Mouse (Mus musculus) stomach, postnatal 0 days (tissue): Measurements from ENCODE around the gene Paics. TPM values are rescaled to one million over a fixed set of nuclear protein-coding genes. Genes with fewer than 3 reads are reported as not detected.
"Not testable (repeated sequence)": the region's sequence is repeated elsewhere in the genome, so short reads cannot be mapped to it uniquely, and the experiment has no call there.

ENCODE experiments used
- ATAC-seq: fragments of 200-750 bp; cut with Nextera tagmentation; 2 replicates; pipeline ENCODE4 v1.8.0; 2017; ENCODE audit not compliant: low FRiP score, low TSS enrichment
- DNase-seq: peaks from one replicate; pipeline ENCODE4 v3.0.0-alpha.2; 2016; ENCODE audit warnings: low spot score
- H3K27ac ChIP-seq: fragments of 300-500 bp; sonication (generic); replicated peaks from 2 replicates; pipeline ENCODE4 v1.5.1; 2014; ENCODE audit warnings: mild to moderate bottlenecking, control low read depth
- H3K27me3 ChIP-seq: fragments of 300-500 bp; sonication (generic); 2 replicates; pipeline ENCODE4 v1.6.1; 2014; ENCODE audit warnings: low read length; ENCODE audit not compliant: control insufficient read depth, insufficient read depth
- H3K36me3 ChIP-seq: fragments of 300-500 bp; sonication (generic); 2 replicates; pipeline ENCODE4 v1.6.1; 2014; ENCODE audit warnings: low read length, mixed read lengths; ENCODE audit not compliant: control insufficient read depth, insufficient read depth
- H3K4me1 ChIP-seq: fragments of 300-500 bp; sonication (generic); replicated peaks from 2 replicates; pipeline ENCODE4 v1.6.1; 2014; ENCODE audit warnings: antibody characterized with exemption; ENCODE audit not compliant: control insufficient read depth, insufficient read depth
- H3K4me2 ChIP-seq: fragments of 300-500 bp; sonication (generic); replicated peaks from 2 replicates; pipeline ENCODE4 v1.6.1; 2014; ENCODE audit warnings: low read depth, mild to moderate bottlenecking, control low read depth, moderate library complexity
- H3K4me3 ChIP-seq: fragments of 300-500 bp; sonication (generic); 2 replicates; pipeline ENCODE4 v1.5.1; 2014; ENCODE audit warnings: low read depth, low read length, control low read depth
- H3K9ac ChIP-seq: fragments of 300-500 bp; sonication (generic); 2 replicates; pipeline ENCODE4 v1.6.1; 2014; ENCODE audit warnings: mild to moderate bottlenecking, low read length, control low read depth, mixed read lengths
- H3K9me3 ChIP-seq: fragments of 300-500 bp; sonication (generic); 2 replicates; pipeline ENCODE4 v1.6.1; 2016; ENCODE audit warnings: low read length; ENCODE audit not compliant: control insufficient read depth
- CTCF ChIP-seq: IDR thresholded peaks from 2 replicates; pipeline ENCODE4 v1.5.1; 2016; ENCODE audit warnings: antibody characterized with exemption, low read depth, mild to moderate bottlenecking, moderate library complexity
- EP300 ChIP-seq: optimal IDR thresholded peaks from 2 replicates; pipeline ENCODE3; 2016; ENCODE audit warnings: antibody characterized with exemption
- WGBS: fragments of 180-500 bp; shearing (Covaris S2); extraction: QIAGEN DNeasy Blood & Tissue Kit; methylation state at CpG from one replicate; pipeline ENCODE4 v1.1.7; 2014; 5-methylcytosine and 5-hydroxymethylcytosine counted together
- polyA plus RNA-seq: library from polyadenylated mRNA; unstranded; fragments of >200 nt; fragmentation: Nextera tagmentation; extraction: Ambion mirVana; gene quantifications from 2 replicates; pipeline ENCODE4 v1.2.1, GENCODE M21; 2015

Paics gene
- polyA plus RNA-seq, 1 experiment from 2014 or later: 91.7 TPM

GRCm38 (mm10) chr5:76969250-76969649 is 18.1 kb downstream of the Paics start:
- TF ChIP-seq CTCF (no peak), EP300 (no peak)
- no peak for DNase-seq
- Histone ChIP-seq H3K27me3 (no peaks in the 10 kb centered on the region), H3K4me1 (no peaks in the 10 kb centered on the region), H3K4me3 (no peak overlapping the region), H3K4me2 (no peak overlapping the region), H3K9me3 (no peaks in the 10 kb centered on the region), H3K27ac (no peak overlapping the region), H3K36me3 (0 out of 2 replicates have a peak, but pooled peaks cover 6% of the 10 kb centered on the region), H3K9ac (no peak overlapping the region)
- 52% methylated on average over 5 of the region's 5 CpGs for WGBS
- ATAC-seq: no peak

- H3K36me3 ChIP-seq, H3K4me1 ChIP-seq, H3K4me3 ChIP-seq, H3K27me3 ChIP-seq, H3K9me3 ChIP-seq, H3K27ac ChIP-seq, H3K9ac ChIP-seq, H3K4me2 ChIP-seq, ATAC-seq, DNase-seq: not testable (repeated sequence)
- WGBS: 55% methylated on average over 1 of the region's 1 CpGs
These were observed 20.0 kb downstream of the Paics start for GRCm38 (mm10) chr5:76971115-76971514.

GRCm38 (mm10) chr5:76973488-76973887 is 22.4 kb downstream of the Paics start:
- Histone ChIP-seq H3K27ac (no peak overlapping the region), H3K9me3 (no peaks in the 10 kb centered on the region), H3K36me3 (peaks cover 3% of the 10 kb centered on the region; the same call in 1 of the 2 replicates), H3K4me1 (no peaks in the 10 kb centered on the region; the same call in 1 of the 2 replicates), H3K4me2 (peak overlapping the region; percentile 74), H3K27me3 (no peaks in the 10 kb centered on the region), H3K4me3 (no peak overlapping the region), H3K9ac (no peak overlapping the region)
- ATAC-seq: peak; percentile 9; the same call in 1 of the 2 replicates
- TF ChIP-seq CTCF (no peak), EP300 (no peak)
- WGBS: 60% methylated on average over 3 of the region's 3 CpGs
- no peak for DNase-seq

GRCm38 (mm10) chr5:76974207-76974553 is 23.1 kb downstream of the Paics start:
- Histone ChIP-seq H3K4me2 (peak overlapping the region; percentile 74), H3K4me3 (peak overlapping the region; percentile 93), H3K9ac (peak overlapping the region; percentile 95), H3K27ac (peak overlapping the region; percentile 35; the same call in 1 of the 2 replicates), H3K27me3 (no peaks in the 10 kb centered on the region), H3K9me3 (no peaks in the 10 kb centered on the region), H3K36me3 (no peaks in the 10 kb centered on the region; the same call in 1 of the 2 replicates), H3K4me1 (no peaks in the 10 kb centered on the region; the same call in 1 of the 2 replicates)
- 2% methylated on average over 17 of the region's 17 CpGs for WGBS
- DNase-seq: no peak
- no peak; the same call in 1 of the 2 replicates for ATAC-seq
- no peak for TF ChIP-seq EP300
- no peak for TF ChIP-seq CTCF

GRCm38 (mm10) chr5:76974554-76975285 is 23.6 kb downstream of the Paics start, which contains the start of gene Srp72:
Srp72 (plus strand) TSS chr5:76974683.
- ATAC-seq (peak; percentile 93), DNase-seq (peak; percentile 93)
- Histone ChIP-seq H3K4me2 (peak within 1 kb of the TSS; percentile 74), H3K4me1 (no peaks in the 10 kb centered on the region; the same call in 1 of the 2 replicates), H3K4me3 (peak within 1 kb of the TSS; percentile 93), H3K36me3 (peaks cover 4% of the 10 kb centered on the region), H3K9ac (peak within 1 kb of the TSS; percentile 95), H3K27ac (peak within 1 kb of the TSS; percentile 96), H3K27me3 (no peaks in the 10 kb centered on the region), H3K9me3 (no peaks in the 10 kb centered on the region)
- TF ChIP-seq CTCF (peak; percentile 8; the same call in 1 of the 2 replicates), EP300 (no peak)
- WGBS: under 1% methylated on average over 52 of the region's 60 CpGs

GRCm38 (mm10) chr5:76975736-76976135 is 24.6 kb downstream of the Paics start:
- H3K27me3 ChIP-seq: no peaks in the 10 kb centered on the region
- DNase-seq: no peak
- H3K4me2 ChIP-seq: peak overlapping the region; percentile 74
- no peak overlapping the region for H3K9ac ChIP-seq
- H3K4me3 ChIP-seq: peak overlapping the region; percentile 93
- no peak overlapping the region for H3K27ac ChIP-seq
- no peaks in the 10 kb centered on the region for H3K9me3 ChIP-seq
- no peak for TF ChIP-seq CTCF
- no peak for TF ChIP-seq EP300
- H3K36me3 ChIP-seq: peaks cover 8% of the 10 kb centered on the region
- ATAC-seq: no peak
- 83% methylated on average over 8 of the region's 8 CpGs for WGBS
- no peaks in the 10 kb centered on the region; the same call in 1 of the 2 replicates for H3K4me1 ChIP-seq
